Mouse (Mus musculus) MEL (cell line): ENCODE measurements around the gene Rims3. TPM values are rescaled to one million over a fixed set of nuclear protein-coding genes. Genes with fewer than 3 reads are reported as not detected.

Experiments
- DNase-seq: peaks from one replicate; pipeline ENCODE4 v3.0.0; 2011; ENCODE audit warnings: low read depth, low spot score
- H3K27ac ChIP-seq: 2 replicates; pipeline ENCODE4 v1.5.1; 2012; ENCODE audit warnings: low read depth, mild to moderate bottlenecking, control low read depth, low read length, moderate library complexity; ENCODE audit not compliant: control insufficient read depth
- H3K27me3 ChIP-seq, 2 experiments: fragments of 150-350 bp in 1 of 2; sonication (generic) in 1 of 2; 2 replicates each; pipeline ENCODE4 v1.6.1; 2012; ENCODE audit warnings: low read length in 2 of 2, mild to moderate bottlenecking in 2 of 2, improper control_type of control experiment in 1 of 2, moderate library complexity in 1 of 2; ENCODE audit not compliant: insufficient read depth in 2 of 2, control insufficient read depth in 1 of 2
- H3K36me3 ChIP-seq, 2 experiments: 2 replicates each; pipeline ENCODE4 v1.6.1; 2012 to 2014; ENCODE audit warnings: low read length in 2 of 2, improper control_type of control experiment in 1 of 2, inconsistent platforms in 1 of 2, mild to moderate bottlenecking in 1 of 2; ENCODE audit not compliant: insufficient read depth in 2 of 2, control insufficient read depth in 1 of 2
- H3K4me1 ChIP-seq, 2 experiments: fragments of 150-350 bp in 1 of 2; sonication (generic) in 1 of 2; 2 replicates each; pipeline ENCODE4 v1.6.1; 2012; ENCODE audit warnings: low read length in 2 of 2, improper control_type of control experiment in 1 of 2, mild to moderate bottlenecking in 1 of 2; ENCODE audit not compliant: insufficient read depth in 2 of 2, control insufficient read depth in 1 of 2
- H3K4me3 ChIP-seq, 2 experiments: fragments of 150-350 bp in 1 of 2; sonication (generic) in 1 of 2; 2 replicates each; pipeline ENCODE4 v1.5.1; 2012; ENCODE audit warnings: low read depth in 2 of 2, low read length in 2 of 2, mild to moderate bottlenecking in 2 of 2, moderate library complexity in 2 of 2, control low read depth in 1 of 2, improper control_type of control experiment in 1 of 2; ENCODE audit not compliant: control insufficient read depth in 1 of 2, insufficient read depth in 1 of 2
- H3K79me2 ChIP-seq: 2 replicates; pipeline ENCODE4 v1.6.1; 2012; ENCODE audit warnings: mild to moderate bottlenecking, low read length, moderate library complexity; ENCODE audit not compliant: control insufficient read depth, poor library complexity, insufficient read depth
- H3K9ac ChIP-seq: 2 replicates; pipeline ENCODE4 v1.6.1; 2012; ENCODE audit warnings: low read depth, mild to moderate bottlenecking, control low read depth, low read length, moderate library complexity; ENCODE audit not compliant: control insufficient read depth, poor library complexity, severe bottlenecking
- H3K9me3 ChIP-seq: fragments of 150-350 bp; sonication (generic); replicated peaks from 2 replicates; pipeline ENCODE4 v1.6.1; 2012; ENCODE audit warnings: mild to moderate bottlenecking, low read length, improper control_type of control experiment, moderate library complexity; ENCODE audit not compliant: insufficient read depth
- BHLHE40 ChIP-seq: IDR thresholded peaks from 2 replicates; pipeline ENCODE4 v1.6.1; 2012; ENCODE audit warnings: low read depth, mild to moderate bottlenecking, inconsistent platforms, low read length, improper control_type of control experiment, borderline replicate concordance
- CHD2 ChIP-seq: IDR thresholded peaks from 2 replicates; pipeline ENCODE4 v1.6.1; 2011; ENCODE audit warnings: low read length, improper control_type of control experiment
- CTCF ChIP-seq, 3 experiments: IDR thresholded peaks in 2 of 3; conservative IDR thresholded peaks in 1 of 3; 2 replicates each; pipeline ENCODE4 v1.5.1; 2011 to 2012; ENCODE audit warnings: low read length in 3 of 3, low read depth in 2 of 3, mild to moderate bottlenecking in 2 of 3, improper control_type of control experiment in 1 of 3, inconsistent platforms in 1 of 3, mixed read lengths in 1 of 3, moderate library complexity in 1 of 3; ENCODE audit not compliant: control insufficient read depth in 1 of 3, insufficient read depth in 1 of 3, poor library complexity in 1 of 3, severe bottlenecking in 1 of 3
- E2F4 ChIP-seq: IDR thresholded peaks from 2 replicates; pipeline ENCODE4 v1.6.1; 2011; ENCODE audit warnings: low read depth, low read length, improper control_type of control experiment, borderline replicate concordance
- EP300 ChIP-seq, 2 experiments: IDR thresholded peaks; 2 replicates each; pipeline ENCODE4 v1.6.1; 2011; ENCODE audit warnings: improper control_type of control experiment in 2 of 2, low read length in 2 of 2, low read depth in 1 of 2, mild to moderate bottlenecking in 1 of 2
- GABPA ChIP-seq: IDR thresholded peaks from 2 replicates; pipeline ENCODE4 v1.6.1; 2012; ENCODE audit warnings: low read depth, mild to moderate bottlenecking, inconsistent platforms, low read length, improper control_type of control experiment, moderate library complexity
- HCFC1 ChIP-seq: IDR thresholded peaks from 2 replicates; pipeline ENCODE4 v1.6.1; 2012; ENCODE audit warnings: low read depth, mild to moderate bottlenecking, inconsistent platforms, low read length, improper control_type of control experiment, moderate library complexity
- KAT2A ChIP-seq: conservative IDR thresholded peaks from 2 replicates; pipeline ENCODE4 v1.6.1; 2012; ENCODE audit warnings: low read depth, low read length, improper control_type of control experiment, inconsistent platforms
- MAX ChIP-seq: IDR thresholded peaks from 2 replicates; pipeline ENCODE4 v1.6.1; 2011; ENCODE audit warnings: low read length, improper control_type of control experiment
- MXI1 ChIP-seq: IDR thresholded peaks from 2 replicates; pipeline ENCODE4 v1.6.1; 2011; ENCODE audit warnings: mild to moderate bottlenecking, low read depth, low read length, improper control_type of control experiment
- NRF1 ChIP-seq: IDR thresholded peaks from 2 replicates; pipeline ENCODE4 v1.6.1; 2014; ENCODE audit warnings: low read depth, mild to moderate bottlenecking, inconsistent platforms, low read length, improper control_type of control experiment, moderate library complexity; ENCODE audit not compliant: poor library complexity, insufficient read depth, severe bottlenecking
- RCOR1 ChIP-seq: IDR thresholded peaks from 2 replicates; pipeline ENCODE4 v1.6.1; 2012; ENCODE audit warnings: low read depth, mild to moderate bottlenecking, inconsistent platforms, low read length, improper control_type of control experiment
- SIN3A ChIP-seq: IDR thresholded peaks from 2 replicates; pipeline ENCODE4 v1.6.1; 2012; ENCODE audit warnings: low read length, improper control_type of control experiment, inconsistent platforms
- SMC3 ChIP-seq: IDR thresholded peaks from 2 replicates; pipeline ENCODE4 v1.6.1; 2011; ENCODE audit warnings: low read depth, low read length, improper control_type of control experiment
- TAL1 ChIP-seq: IDR thresholded peaks from 2 replicates; pipeline ENCODE4 v1.6.1; 2012; ENCODE audit warnings: mild to moderate bottlenecking, inconsistent platforms, low read length, moderate library complexity, mixed read lengths
- USF2 ChIP-seq, 2 experiments: IDR thresholded peaks; 2 replicates each; pipeline ENCODE4 v1.6.1; 2011 to 2012; ENCODE audit warnings: improper control_type of control experiment in 2 of 2, low read length in 2 of 2, borderline replicate concordance in 1 of 2, inconsistent platforms in 1 of 2, low read depth in 1 of 2, mild to moderate bottlenecking in 1 of 2; ENCODE audit not compliant: insufficient read depth in 1 of 2
- ZMIZ1 ChIP-seq: IDR thresholded peaks from 2 replicates; pipeline ENCODE4 v1.6.1; 2012; ENCODE audit warnings: low read depth, mild to moderate bottlenecking, inconsistent platforms, low read length, improper control_type of control experiment, moderate library complexity
- ZNF384 ChIP-seq: IDR thresholded peaks from 2 replicates; pipeline ENCODE4 v1.6.1; 2012; ENCODE audit warnings: low read depth, mild to moderate bottlenecking, inconsistent platforms, low read length, improper control_type of control experiment
- polyA plus RNA-seq, 2 experiments: library from polyadenylated mRNA; stranded (reverse) in 1 of 2; unstranded in 1 of 2; fragments of >175 nt in 1 of 2; fragments of >200 nt in 1 of 2; gene quantifications; 2 replicates each; pipeline versions ENCODE4 v1.2.1 to v1.2.4; 2012; ENCODE audit warnings: low replicate concordance in 2 of 2, low read depth in 1 of 2; ENCODE audit not compliant: insufficient read length in 2 of 2, insufficient read depth in 1 of 2, missing spikeins in 1 of 2
- total RNA-seq: library from RNA; depleted of rRNA; stranded (reverse); fragments of 300-350 nt; gene quantifications from 2 replicates; pipeline ENCODE4 v1.2.3, GENCODE M21; 2012; rRNA removed

Rims3 gene
- not detected in 2 replicates for total RNA-seq
- polyA plus RNA-seq, result under 1 TPM in 1 of 2 experiments, not detected in 1; 0.07 TPM

GRCm38 (mm10) chr4:120854588-120855319 is at the start of gene Rims3:
TSS of gene Rims3 (plus strand) at chr4:120854816.
- DNase-seq, result no peak
- Histone ChIP-seq H3K4me3 (no peak within 1 kb of the TSS), H3K9me3 (no peaks in the 10 kb centered on the region), H3K36me3 (no peaks in the 10 kb centered on the region), H3K27ac (no peak within 1 kb of the TSS), H3K9ac (no peak within 1 kb of the TSS), H3K27me3 (no peaks in the 10 kb centered on the region; a peak in 1 of 4 replicates), H3K4me1 (no peaks in the 10 kb centered on the region), H3K79me2 (no peaks in the 10 kb centered on the region)
- TF ChIP-seq GABPA (no peak), SIN3A (no peak), CTCF (IDR thresholded peaks at IDR 0.05 in 2 of 3, conservative IDR thresholded peaks at IDR 0.05 in 1 of 3; ENCODE audit: control insufficient read depth in 1 of 3, insufficient read depth in 1 of 3, low read depth in 2 of 3, low read length in 3 of 3, poor library complexity in 1 of 3, severe bottlenecking in 1 of 3) (no peak), USF2 (IDR thresholded peaks at IDR 0.05; ENCODE audit: borderline replicate concordance in 1 of 2, insufficient read depth in 1 of 2, low read depth in 1 of 2, low read length in 2 of 2) (no peak), CHD2 (no peak), ZNF384 (no peak)

- Histone ChIP-seq H3K27ac (no peak overlapping the region), H3K27me3 (no peaks in the 10 kb centered on the region), H3K9me3 (no peaks in the 10 kb centered on the region), H3K4me3 (no peak overlapping the region), H3K36me3 (peaks cover under 1 to 17% of the 10 kb centered on the region in 2 experiments; a peak in 2 of 4 replicates), H3K4me1 (peaks cover 0 to 5% of the 10 kb centered on the region in 2 experiments; a peak in 2 of 4 replicates), H3K9ac (no peak overlapping the region), H3K79me2 (peaks cover 37% of the 10 kb centered on the region)
- TF ChIP-seq E2F4 (no peak), SMC3 (no peak), TAL1 (no peak), EP300 (IDR thresholded peaks at IDR 0.05; ENCODE audit: low read depth in 1 of 2, low read length in 2 of 2) (no peak), CHD2 (no peak), KAT2A (no peak), BHLHE40 (no peak), NRF1 (no peak), ZMIZ1 (no peak), RCOR1 (no peak), HCFC1 (no peak), MXI1 (no peak), GABPA (no peak), MAX (no peak)
- no peak for DNase-seq
Measured at GRCm38 (mm10) chr4:120805816-120806215, 48.8 kb upstream of the Rims3 start.
